Mouse (Mus musculus) C2C12 (cell line): Measurements from ENCODE around the gene Nhp2.

Experiments used
- CTCF ChIP-seq: IDR thresholded peaks from one replicate; pipeline ENCODE4 v1.5.1; 2011; ENCODE audit not compliant: control insufficient read depth, insufficient read depth, insufficient read length
- MYOG ChIP-seq: IDR thresholded peaks from one replicate; pipeline ENCODE4 v1.6.1; 2011; ENCODE audit not compliant: control insufficient read depth, insufficient read length; ENCODE audit errors: extremely low read depth

DNA sequence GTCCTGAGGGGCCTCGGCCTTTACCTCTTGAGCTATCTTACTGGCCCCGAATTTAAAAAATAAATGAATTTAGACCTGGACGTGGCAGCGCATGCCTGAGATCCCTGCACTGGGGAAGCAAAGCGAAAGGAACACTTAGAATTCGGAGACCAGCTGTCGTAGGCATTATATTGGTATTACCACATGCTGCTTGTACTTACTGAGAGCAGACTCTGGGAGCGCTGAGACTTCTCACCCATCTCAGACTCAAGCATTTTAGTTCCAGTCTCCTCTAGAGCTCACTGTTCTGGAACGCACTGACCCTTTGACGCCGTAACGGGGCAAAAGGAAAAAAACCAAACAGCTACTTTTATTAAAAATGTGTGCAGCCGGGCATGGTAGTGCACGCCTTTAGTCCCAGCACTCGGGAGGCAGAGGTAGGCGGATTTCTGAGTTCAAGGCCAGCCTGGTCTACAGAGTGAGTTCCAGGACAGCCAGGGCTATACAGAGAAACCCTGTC lies 42.4 kb downstream of the Nhp2 start:
- TF ChIP-seq CTCF (no peak), MYOG (no peak)
